Mouse (Mus musculus) splenic B cell, adult 2 months (primary cell): ENCODE data around the gene 2610528A11Rik.

ENCODE experiments used
- DNase-seq: peaks from one replicate; pipeline ENCODE4 v3.0.0-alpha.2; 2011; ENCODE audit warnings: low read depth, low spot score
- H3K27me3 ChIP-seq: 2 replicates; pipeline ENCODE4 v1.6.1; 2012; ENCODE audit warnings: mild to moderate bottlenecking, low read length, moderate library complexity, mixed read lengths; ENCODE audit not compliant: control insufficient read depth, poor library complexity, insufficient read depth, severe bottlenecking
- H3K36me3 ChIP-seq: 2 replicates; pipeline ENCODE4 v1.6.1; 2012; ENCODE audit warnings: mild to moderate bottlenecking, low read length, moderate library complexity, mixed read lengths; ENCODE audit not compliant: control insufficient read depth, poor library complexity, insufficient read depth, severe bottlenecking

Gene 2610528A11Rik

GRCm38 (mm10) chr14:37109975-37110374 is 3.8 kb downstream of the 2610528A11Rik start:
- H3K27me3 ChIP-seq, result no peaks in the 10 kb centered on the region
- no peaks in the 10 kb centered on the region for H3K36me3 ChIP-seq
- DNase-seq, result no peak

- Histone ChIP-seq H3K36me3 (no peaks in the 10 kb centered on the region), H3K27me3 (no peaks in the 10 kb centered on the region)
- DNase-seq, result no peak
Observed at GRCm38 (mm10) chr14:37109460-37109859, 4.4 kb downstream of the 2610528A11Rik start.

GRCm38 (mm10) chr14:37105846-37106245 is 8.0 kb downstream of the 2610528A11Rik start:
- no peaks in the 10 kb centered on the region for H3K36me3 ChIP-seq
- no peaks in the 10 kb centered on the region for H3K27me3 ChIP-seq
- DNase-seq, result no peak

GRCm38 (mm10) chr14:37104747-37105146 is 9.1 kb downstream of the 2610528A11Rik start:
- no peak for DNase-seq
- H3K36me3 ChIP-seq, result no peaks in the 10 kb centered on the region
- H3K27me3 ChIP-seq, result no peaks in the 10 kb centered on the region

GRCm38 (mm10) chr14:37102484-37102883 is 11.3 kb downstream of the 2610528A11Rik start:
- Histone ChIP-seq H3K36me3 (no peaks in the 10 kb centered on the region), H3K27me3 (no peaks in the 10 kb centered on the region)

GRCm38 (mm10) chr14:37101531-37101930 is 12.3 kb downstream of the 2610528A11Rik start:
- DNase-seq, result no peak
- no peaks in the 10 kb centered on the region for H3K36me3 ChIP-seq
- H3K27me3 ChIP-seq, result no peaks in the 10 kb centered on the region

More at GRCm38 (mm10) chr14:37102484-37102883, 11.3 kb downstream of the 2610528A11Rik start:
- DNase-seq, result no peak

- H3K27me3 ChIP-seq, result no peaks in the 10 kb centered on the region
- no peak for DNase-seq
- H3K36me3 ChIP-seq, result no peaks in the 10 kb centered on the region
Observed at GRCm38 (mm10) chr14:37097956-37098530, 15.8 kb downstream of the 2610528A11Rik start, which contains the start of gene Cdhr1. Gene Cdhr1 (minus strand): TSS chr14:37098347.

- Histone ChIP-seq H3K27me3 (no peaks in the 10 kb centered on the region), H3K36me3 (no peaks in the 10 kb centered on the region)
- DNase-seq, result no peak
Observed at GRCm38 (mm10) chr14:37095556-37095955, 18.3 kb downstream of the 2610528A11Rik start.

GRCm38 (mm10) chr14:37094436-37094835 is 19.4 kb downstream of the 2610528A11Rik start:
- no peak for DNase-seq
- Histone ChIP-seq H3K36me3 (no peaks in the 10 kb centered on the region), H3K27me3 (no peaks in the 10 kb centered on the region)

GRCm38 (mm10) chr14:37083755-37084154 is 30.1 kb downstream of the 2610528A11Rik start:
- Histone ChIP-seq H3K27me3 (no peaks in the 10 kb centered on the region), H3K36me3 (no peaks in the 10 kb centered on the region)
- no peak for DNase-seq

- no peak for DNase-seq
- no peaks in the 10 kb centered on the region for H3K36me3 ChIP-seq
Observed at GRCm38 (mm10) chr14:37080724-37081123, 33.1 kb downstream of the 2610528A11Rik start.

GRCm38 (mm10) chr14:37068516-37068915 is 45.3 kb downstream of the 2610528A11Rik start:
- no peaks in the 10 kb centered on the region for H3K27me3 ChIP-seq
- peak; percentile 1 for DNase-seq
- H3K36me3 ChIP-seq, result no peaks in the 10 kb centered on the region

More at GRCm38 (mm10) chr14:37080724-37081123, 33.1 kb downstream of the 2610528A11Rik start:
- no peaks in the 10 kb centered on the region for H3K27me3 ChIP-seq

GRCm38 (mm10) chr14:37067629-37068028 is 46.2 kb downstream of the 2610528A11Rik start, which contains the start of gene Lrit2:
Gene Lrit2 (plus strand): TSS chr14:37067929.
- Histone ChIP-seq H3K36me3 (no peaks in the 10 kb centered on the region), H3K27me3 (no peaks in the 10 kb centered on the region)
- no peak for DNase-seq

GRCm38 (mm10) chr14:37066636-37067035 is 47.2 kb downstream of the 2610528A11Rik start:
- no peaks in the 10 kb centered on the region for H3K27me3 ChIP-seq
- no peaks in the 10 kb centered on the region for H3K36me3 ChIP-seq
- DNase-seq, result no peak

GRCm38 (mm10) chr14:37064849-37065248 is 49.0 kb downstream of the 2610528A11Rik start:
- no peak for DNase-seq
- Histone ChIP-seq H3K27me3 (no peaks in the 10 kb centered on the region), H3K36me3 (no peaks in the 10 kb centered on the region)
